ENCODE assay signal across 8 mouse cellular contexts in genomic region chr13:45001911-45002615, GRCm38 (mm10). TPM values are rescaled to one million over a fixed set of nuclear protein-coding genes. Genes with fewer than 3 reads are reported as not detected.
DNase-seq lines count a peak whose midpoint lies in the region; ATAC-seq and TF ChIP-seq lines count a peak whose summit lies in the region.

TSS of gene Dtnbp1 (minus strand) at chr13:45002147.

- ATAC-seq in heart, embryonic 13.5 days (ENCODE audit: extremely low read depth, insufficient number of reproducible peaks, low FRiP score, low TSS enrichment): peak; percentile 87
- peak; percentile 88 for ATAC-seq in liver, embryonic 14.5 days (ENCODE audit: insufficient read depth)
- ATAC-seq in neural tube, embryonic 11.5 days (ENCODE audit: insufficient read depth, low FRiP score, low TSS enrichment): peak; percentile 83
- ATAC-seq in stomach, embryonic 16.5 days (ENCODE audit: insufficient read depth, low FRiP score): peak; percentile 92

- peak within 1 kb of the TSS; percentile 80 for H3K27ac ChIP-seq in heart, embryonic 13.5 days (replicated peaks)
- no peak within 1 kb of the TSS for H3K27ac ChIP-seq in liver, embryonic 14.5 days
- H3K27ac ChIP-seq in neural tube, embryonic 11.5 days (ENCODE audit: low read depth, low read length): peak within 1 kb of the TSS; percentile 49
- peak within 1 kb of the TSS; percentile 31 for H3K27ac ChIP-seq in stomach, embryonic 16.5 days (ENCODE audit: low read length)

- peak within 1 kb of the TSS; percentile 94 for H3K4me3 ChIP-seq in erythroblast, embryonic 14.5 days (replicated peaks)
- H3K4me3 ChIP-seq in heart, embryonic 13.5 days: peak within 1 kb of the TSS; percentile 75
- peak within 1 kb of the TSS; percentile 74 to 93 for H3K4me3 ChIP-seq in liver, embryonic 14.5 days (ENCODE audit: insufficient read depth in 1 of 2, low read depth in 2 of 2, low read length in 2 of 2)
- H3K4me3 ChIP-seq in neural tube, embryonic 11.5 days (ENCODE audit: low read depth, low read length): peak within 1 kb of the TSS; percentile 88
- peak within 1 kb of the TSS; percentile 88 for H3K4me3 ChIP-seq in stomach, embryonic 16.5 days (replicated peaks; ENCODE audit: low read length)

- DNase-seq in CD4-positive helper T cell, adult 2 months (ENCODE audit: low read depth, low spot score): peak; percentile 82
- peak; percentile 84 for DNase-seq in brain, embryonic 14.5 days (ENCODE audit: low read depth)
- DNase-seq in kidney, postnatal 10 days: peak; percentile 90
- DNase-seq in liver, embryonic 14.5 days (ENCODE audit: low read depth in 3 of 3, low spot score in 3 of 3): peak; percentile 51 to 61 (median 56)
- peak; percentile 88 for DNase-seq in neural tube, embryonic 11.5 days (ENCODE audit: low spot score)

- WGBS in heart, embryonic 13.5 days: 1% methylated on average over 63 of the region's 68 CpGs
- under 1% methylated on average over 68 of the region's 68 CpGs for WGBS in liver, embryonic 14.5 days (ENCODE audit: insufficient replicate concordance)
- under 1% methylated on average over 45 of the region's 68 CpGs for WGBS in neural tube, embryonic 11.5 days
- WGBS in stomach, embryonic 16.5 days: under 1% methylated on average over 65 of the region's 68 CpGs

- peak; percentile 49; the same call in 1 of the 2 replicates for TF ChIP-seq CTCF in brain, embryonic 14.5 days (IDR thresholded peaks at IDR 0.05; ENCODE audit: borderline replicate concordance, extremely low read depth, insufficient read depth, insufficient read length)
- peak; percentile 33 for TF ChIP-seq CTCF in liver, embryonic 14.5 days (IDR thresholded peaks at IDR 0.05; ENCODE audit: low read depth)

- H3K36me3 ChIP-seq in erythroblast, embryonic 14.5 days (ENCODE audit: control insufficient read depth): peaks cover 12% of the 10 kb centered on the region
- H3K36me3 ChIP-seq in heart, embryonic 13.5 days: peaks cover 7% of the 10 kb centered on the region
- H3K36me3 ChIP-seq in liver, embryonic 14.5 days (replicated peaks; ENCODE audit: control insufficient read depth, insufficient read depth, low read depth): no peaks in the 10 kb centered on the region
- H3K36me3 ChIP-seq in neural tube, embryonic 11.5 days (ENCODE audit: control insufficient read depth, insufficient read depth, low read length): no peaks in the 10 kb centered on the region
- no peaks in the 10 kb centered on the region for H3K36me3 ChIP-seq in stomach, embryonic 16.5 days (ENCODE audit: control insufficient read depth, insufficient read depth, low read length)

- peak within 1 kb of the TSS; percentile 90 for H3K9ac ChIP-seq in heart, embryonic 13.5 days
- peak within 1 kb of the TSS; percentile 84 for H3K9ac ChIP-seq in liver, embryonic 14.5 days (replicated peaks)
- peak within 1 kb of the TSS; percentile 89 for H3K9ac ChIP-seq in neural tube, embryonic 11.5 days (ENCODE audit: low read length)
- peak within 1 kb of the TSS; percentile 90 for H3K9ac ChIP-seq in stomach, embryonic 16.5 days (ENCODE audit: low read length)

- peak within 1 kb of the TSS; percentile 68 for H3K4me2 ChIP-seq in heart, embryonic 13.5 days
- H3K4me2 ChIP-seq in liver, embryonic 14.5 days (ENCODE audit: low read depth): peak within 1 kb of the TSS; percentile 95
- peak within 1 kb of the TSS; percentile 66 for H3K4me2 ChIP-seq in neural tube, embryonic 11.5 days (ENCODE audit: low read depth)
- peak within 1 kb of the TSS; percentile 79 for H3K4me2 ChIP-seq in stomach, embryonic 16.5 days (ENCODE audit: low read depth, low read length)

- no peaks in the 10 kb centered on the region for H3K27me3 ChIP-seq in erythroblast, embryonic 14.5 days (ENCODE audit: control insufficient read depth)
- H3K27me3 ChIP-seq in heart, embryonic 13.5 days (replicated peaks): no peaks in the 10 kb centered on the region
- H3K27me3 ChIP-seq in liver, embryonic 14.5 days (ENCODE audit: control insufficient read depth, insufficient read depth, low read length): no peaks in the 10 kb centered on the region
- H3K27me3 ChIP-seq in neural tube, embryonic 11.5 days (ENCODE audit: control insufficient read depth, insufficient read depth, low read length): no peaks in the 10 kb centered on the region
- H3K27me3 ChIP-seq in stomach, embryonic 16.5 days (ENCODE audit: control insufficient read depth, insufficient read depth, low read length): no peaks in the 10 kb centered on the region

- TF ChIP-seq EP300 in liver, embryonic 14.5 days (IDR thresholded peaks at IDR 0.05; ENCODE audit: low read depth): no peak

- peak; percentile 75 for TF ChIP-seq POLR2A in brain, embryonic 14.5 days (IDR thresholded peaks at IDR 0.05; ENCODE audit: borderline replicate concordance, extremely low read depth, insufficient read depth, insufficient read length, poor library complexity, severe bottlenecking)

- H3K9me3 ChIP-seq in erythroblast, embryonic 14.5 days (ENCODE audit: control insufficient read depth, low read length): no peaks in the 10 kb centered on the region
- H3K9me3 ChIP-seq in heart, embryonic 13.5 days: no peaks in the 10 kb centered on the region
- no peaks in the 10 kb centered on the region for H3K9me3 ChIP-seq in liver, embryonic 14.5 days (ENCODE audit: control insufficient read depth, low read length)
- no peaks in the 10 kb centered on the region for H3K9me3 ChIP-seq in neural tube, embryonic 11.5 days (ENCODE audit: control insufficient read depth, low read length)
- H3K9me3 ChIP-seq in stomach, embryonic 16.5 days (replicated peaks; ENCODE audit: control insufficient read depth, low read length): no peaks in the 10 kb centered on the region

- H3K4me1 ChIP-seq in erythroblast, embryonic 14.5 days (ENCODE audit: control insufficient read depth): peaks cover 27% of the 10 kb centered on the region
- peaks cover 43% of the 10 kb centered on the region for H3K4me1 ChIP-seq in heart, embryonic 13.5 days
- peaks cover 3 to 9% of the 10 kb centered on the region in 2 experiments; a peak in 3 of 4 replicates for H3K4me1 ChIP-seq in liver, embryonic 14.5 days (replicated peaks; ENCODE audit: control insufficient read depth in 2 of 2, insufficient read depth in 2 of 2, low read length in 1 of 2)
- H3K4me1 ChIP-seq in neural tube, embryonic 11.5 days (ENCODE audit: control insufficient read depth, insufficient read depth, low read length): peaks cover 8% of the 10 kb centered on the region; the same call in 1 of the 2 replicates
- peaks cover 5% of the 10 kb centered on the region; the same call in 1 of the 2 replicates for H3K4me1 ChIP-seq in stomach, embryonic 16.5 days (ENCODE audit: control insufficient read depth, insufficient read depth, low read length)

RNA-seq across cellular contexts. Expression of gene Dtnbp1, which starts in this region (rescaled TPM):
- 120 and 138 TPM in 2 replicates for polyA plus RNA-seq in brain, embryonic 14.5 days (2012; rRNA removed)
- polyA plus RNA-seq in erythroblast, embryonic 14.5 days (2012): 1.5 and 2.0 TPM in 2 replicates
- 78.2 and 88.4 TPM in 2 replicates for polyA plus RNA-seq in heart, embryonic 13.5 days (2015; fragmentation: Nextera tagmentation; extraction: Ambion mirVana)
- 16.8 and 18.9 TPM in 2 replicates for polyA plus RNA-seq in liver, embryonic 14.5 days (2012; rRNA removed)
- 25.0 and 27.6 TPM in 2 replicates for polyA plus RNA-seq in liver, embryonic 14.5 days (2014; fragmentation: Nextera tagmentation; extraction: Ambion mirVana)
- 78.5 and 78.6 TPM in 2 replicates for polyA plus RNA-seq in neural tube, embryonic 11.5 days (2014; fragmentation: Nextera tagmentation; extraction: Ambion mirVana)
- polyA plus RNA-seq in stomach, embryonic 16.5 days (2015; fragmentation: Nextera tagmentation; extraction: Ambion mirVana): 46.5 and 50.1 TPM in 2 replicates
